Mouse (Mus musculus): ENCODE measurements around the gene Mab21l1.

DNA sequence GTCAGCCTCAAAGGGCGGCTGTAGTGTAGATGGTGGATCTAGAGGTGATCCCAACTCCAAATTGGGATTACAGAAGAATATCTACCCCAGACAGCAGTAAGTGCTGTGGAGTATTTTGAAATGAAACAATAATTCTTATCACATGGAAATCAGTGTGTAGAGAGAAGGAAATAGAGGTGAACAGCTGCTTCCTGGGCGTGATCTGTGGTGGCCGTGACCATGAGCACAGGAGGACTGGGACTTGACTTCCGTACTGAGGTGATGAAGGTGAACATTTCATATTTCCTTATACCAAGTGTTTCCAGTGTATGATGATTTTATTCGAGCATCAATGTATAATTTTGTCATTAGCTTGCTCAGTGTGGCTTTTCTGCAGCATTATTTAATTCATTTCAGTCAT lies 38.4 kb upstream of the Mab21l1 start:
- TF ChIP-seq CTCF (IDR thresholded peaks at IDR 0.05; ENCODE audit: borderline replicate concordance, insufficient read depth, low read length), result no peak
- no peak for TF ChIP-seq POLR2A (IDR thresholded peaks at IDR 0.05; ENCODE audit: low read depth, low read length)
